Mouse (Mus musculus) regulatory T cell (primary cell): ENCODE results near the gene Hoxd8.

Experiments used
- in situ Hi-C: fragments of 300-600 bp; cut with MboI, MseI; formaldehyde crosslinking; loops from one replicate; pipeline ENCODE4 v1.15.1; 2025; ENCODE audit warnings: high pct_unique_total_duplicates

Hoxd8 gene

DNA sequence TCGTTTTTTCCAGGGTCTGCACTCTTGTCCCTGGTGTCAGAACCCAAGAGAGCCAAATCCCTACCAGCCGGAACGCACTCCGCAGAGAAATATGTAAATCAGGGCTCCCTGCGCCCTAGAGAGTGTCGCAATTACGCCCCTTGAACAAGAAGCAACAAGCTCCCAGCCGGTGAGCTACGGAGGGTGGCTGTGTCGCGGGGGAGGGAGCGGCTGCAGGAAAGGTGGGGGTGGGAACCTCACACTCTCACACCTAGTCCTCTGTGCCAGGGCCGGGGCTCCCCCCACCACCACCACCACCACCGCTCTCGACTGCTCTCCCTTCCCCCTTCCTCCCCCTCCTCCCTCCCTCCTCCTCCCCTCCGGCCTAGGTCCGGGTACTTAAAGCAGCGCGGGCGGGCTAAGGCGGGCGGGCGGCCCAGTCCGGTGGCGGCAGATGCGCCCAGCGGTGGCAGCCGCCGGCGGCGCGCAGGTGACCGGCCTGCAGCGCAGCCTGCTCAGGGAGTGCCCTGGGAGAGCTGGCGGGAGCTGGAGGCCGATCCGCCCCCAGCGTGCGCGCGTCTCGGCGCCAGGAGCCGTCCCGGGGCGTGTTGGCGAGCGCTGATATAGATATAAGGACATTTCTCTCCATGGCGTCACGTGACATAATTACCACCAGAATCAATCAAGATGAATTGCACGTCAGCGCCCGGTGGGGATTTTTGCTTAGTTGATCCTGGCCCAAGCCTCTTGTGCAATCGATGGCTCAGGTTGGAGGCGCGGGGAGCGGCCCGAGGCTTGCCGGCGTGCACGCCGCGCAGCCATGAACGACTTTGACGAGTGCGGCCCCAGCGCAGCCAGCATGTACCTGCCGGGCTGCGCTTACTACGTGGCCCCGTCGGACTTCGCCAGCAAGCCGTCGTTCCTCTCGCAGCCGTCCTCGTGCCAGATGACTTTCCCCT is 22.6 kb upstream of the Hoxd8 start:
- in situ Hi-C loops: loop anchor here (25.0 kb wide), 1 partner anchor 905 kb away; no protein-coding TSS in a partner anchor

DNA sequence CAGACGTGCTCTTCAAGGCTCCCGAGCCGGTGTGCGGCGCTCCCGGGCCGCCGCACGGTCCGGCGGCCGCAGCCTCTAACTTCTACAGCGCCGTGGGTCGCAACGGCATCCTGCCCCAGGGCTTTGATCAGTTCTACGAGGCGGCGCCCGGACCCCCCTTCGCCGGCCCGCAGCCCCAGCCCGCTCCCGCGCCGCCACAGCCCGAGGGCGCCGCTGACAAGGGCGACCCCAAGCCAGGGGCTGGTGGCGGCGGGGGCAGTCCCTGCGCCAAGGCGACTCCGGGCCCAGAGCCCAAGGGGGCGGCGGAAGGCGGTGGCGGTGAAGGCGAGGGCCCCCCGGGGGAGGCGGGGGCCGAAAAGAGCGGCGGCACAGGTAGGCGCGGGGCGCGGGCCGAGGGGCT is 21.6 kb upstream of the Hoxd8 start:
- in situ Hi-C loops: loop anchor here (25.0 kb wide), 1 partner anchor 905 kb away; no protein-coding TSS in a partner anchor

DNA sequence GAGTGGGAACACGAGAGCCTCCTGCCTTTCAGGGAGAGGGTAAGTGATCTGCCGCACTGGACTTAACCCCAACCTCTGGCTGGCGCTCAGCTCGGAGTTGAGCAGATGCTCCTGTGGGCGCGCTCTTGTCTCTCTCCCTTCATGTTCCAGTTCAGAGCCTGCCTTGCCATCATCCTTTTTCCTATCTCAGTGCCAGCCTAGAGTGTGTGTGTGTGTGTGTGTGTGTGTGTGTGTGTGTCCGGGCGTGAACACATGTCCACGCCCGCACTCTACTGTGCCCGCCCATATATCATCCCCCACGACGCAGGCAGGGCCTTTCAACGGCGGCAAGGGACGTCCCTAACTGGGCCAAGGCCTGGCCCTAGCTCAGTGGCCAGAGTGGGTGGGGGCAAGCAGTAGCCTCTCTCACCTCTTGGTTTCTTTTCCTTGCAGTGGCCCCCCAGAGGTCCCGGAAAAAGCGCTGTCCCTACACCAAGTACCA is 20.9 kb upstream of the Hoxd8 start:
- in situ Hi-C loops: loop anchor here (25.0 kb wide), 1 partner anchor 904 kb away; no protein-coding TSS in a partner anchor

DNA sequence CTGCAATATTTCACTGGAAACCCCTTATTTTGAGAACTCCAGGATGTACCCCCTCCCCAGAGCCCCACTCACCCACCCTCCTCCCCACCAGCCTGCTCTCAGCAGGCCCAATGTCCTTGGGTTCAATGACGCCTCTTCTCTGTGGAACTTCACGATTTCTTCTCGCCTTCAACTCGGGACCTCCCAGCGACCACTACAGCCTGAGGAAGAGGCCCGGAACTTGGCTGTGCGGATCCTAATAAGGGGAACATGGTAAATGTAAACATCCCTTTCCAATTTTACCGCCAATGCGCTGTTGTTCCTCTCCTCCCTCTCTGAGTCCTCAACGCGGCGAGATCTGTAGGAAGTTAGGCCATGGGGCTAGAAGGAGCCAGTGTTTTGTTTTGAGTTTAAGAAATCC is 20.3 kb upstream of the Hoxd8 start:
- in situ Hi-C loops: loop anchor here (25.0 kb wide), 1 partner anchor 903 kb away; no protein-coding TSS in a partner anchor

DNA sequence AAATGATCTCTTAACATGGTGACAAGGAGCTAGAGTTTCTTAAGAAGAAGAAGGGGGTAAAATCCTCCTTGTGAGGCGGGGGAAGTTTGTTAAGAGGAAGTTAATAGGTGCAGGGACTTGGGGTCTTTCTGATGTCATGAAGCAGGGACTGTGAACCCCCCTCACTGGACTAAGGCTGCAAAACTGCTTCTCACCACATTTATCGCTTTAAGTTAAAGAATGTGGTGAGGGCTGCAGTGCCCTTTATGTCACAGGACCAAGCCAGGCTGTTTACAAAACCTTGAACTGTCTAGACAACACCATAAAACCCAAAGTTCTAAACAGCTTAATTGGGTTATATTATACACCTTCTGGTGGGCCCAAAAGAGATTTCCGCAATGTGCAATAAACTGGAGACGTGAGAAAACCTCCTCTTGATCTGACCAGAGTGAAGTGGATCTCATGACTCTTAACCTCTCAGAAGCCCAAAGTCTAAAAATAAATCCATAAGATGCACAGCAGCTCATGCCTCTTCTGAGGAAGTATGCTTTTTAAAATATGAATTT is 19.3 kb upstream of the Hoxd8 start:
- in situ Hi-C loops: loop anchor here (25.0 kb wide), 1 partner anchor 902 kb away; no protein-coding TSS in a partner anchor

DNA sequence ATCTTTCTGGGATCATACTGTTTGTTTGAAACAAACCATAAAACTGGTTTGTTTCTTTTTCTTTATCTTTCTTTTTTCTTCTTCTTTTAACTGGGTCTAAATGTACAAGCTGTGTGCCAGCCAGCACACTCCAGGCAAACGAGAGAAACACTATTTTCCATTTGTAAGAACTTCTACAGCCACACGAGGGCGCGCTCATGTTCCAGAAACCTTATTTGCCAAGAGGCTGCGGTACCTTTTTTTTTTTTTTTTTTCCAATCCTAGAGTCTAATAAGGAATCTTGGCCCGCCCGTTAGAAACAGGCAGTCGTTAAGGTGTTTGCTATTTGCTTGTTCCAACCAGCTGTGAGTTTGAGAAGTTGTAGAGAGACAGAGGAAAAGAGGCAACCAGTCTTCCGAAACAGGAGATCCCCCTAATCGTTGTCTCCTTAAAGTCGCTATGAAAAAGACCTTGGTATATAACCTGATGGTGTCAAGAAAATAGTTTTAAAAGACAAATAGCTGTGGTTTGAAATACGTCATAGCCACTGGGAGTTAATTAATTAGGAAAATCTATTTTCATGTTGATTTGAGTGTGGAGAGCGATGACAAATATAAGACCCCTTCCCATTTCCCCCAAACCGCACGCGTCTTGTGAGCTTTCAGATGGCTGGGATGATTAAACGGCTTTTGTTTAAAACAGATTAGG is 18.0 kb upstream of the Hoxd8 start:
- in situ Hi-C loops: loop anchor here (25.0 kb wide), 1 partner anchor 901 kb away; no protein-coding TSS in a partner anchor

DNA sequence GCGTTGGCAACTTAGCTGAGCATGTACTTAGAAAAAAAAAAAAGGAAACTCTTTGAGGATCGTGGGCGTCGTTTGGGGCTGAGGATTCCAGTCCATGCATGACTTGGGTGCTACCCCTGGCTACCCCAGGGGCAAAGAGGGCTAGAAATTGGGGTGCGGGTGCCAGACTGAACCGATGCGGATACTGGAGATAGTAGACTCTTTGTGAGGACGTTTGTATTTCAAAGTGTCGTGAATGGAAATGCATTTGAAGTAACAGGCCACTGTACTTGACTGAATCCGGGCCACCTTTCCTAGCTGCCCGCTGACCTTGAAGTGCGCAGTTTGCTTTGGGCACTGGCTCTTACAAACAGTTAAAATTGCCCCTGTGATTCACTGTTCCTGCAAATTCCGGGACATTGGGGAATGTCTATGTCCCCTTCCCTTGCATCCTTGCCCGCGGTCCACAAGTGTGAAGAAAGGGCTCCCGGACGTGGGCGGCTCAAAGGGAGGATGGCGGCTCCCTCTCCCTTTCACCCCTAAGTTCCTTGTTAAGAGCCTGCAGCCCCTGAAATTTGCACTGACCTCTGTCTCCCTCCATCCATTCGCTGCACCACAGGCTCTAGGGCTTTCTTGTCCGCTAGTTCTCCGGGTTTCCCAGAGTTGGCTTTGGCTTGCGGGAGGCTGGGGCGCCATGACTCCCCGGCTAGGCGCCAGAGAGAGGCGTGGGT is 17.3 kb upstream of the Hoxd8 start:
- in situ Hi-C loops: loop anchor here (25.0 kb wide), 1 partner anchor 900 kb away; no protein-coding TSS in a partner anchor

DNA sequence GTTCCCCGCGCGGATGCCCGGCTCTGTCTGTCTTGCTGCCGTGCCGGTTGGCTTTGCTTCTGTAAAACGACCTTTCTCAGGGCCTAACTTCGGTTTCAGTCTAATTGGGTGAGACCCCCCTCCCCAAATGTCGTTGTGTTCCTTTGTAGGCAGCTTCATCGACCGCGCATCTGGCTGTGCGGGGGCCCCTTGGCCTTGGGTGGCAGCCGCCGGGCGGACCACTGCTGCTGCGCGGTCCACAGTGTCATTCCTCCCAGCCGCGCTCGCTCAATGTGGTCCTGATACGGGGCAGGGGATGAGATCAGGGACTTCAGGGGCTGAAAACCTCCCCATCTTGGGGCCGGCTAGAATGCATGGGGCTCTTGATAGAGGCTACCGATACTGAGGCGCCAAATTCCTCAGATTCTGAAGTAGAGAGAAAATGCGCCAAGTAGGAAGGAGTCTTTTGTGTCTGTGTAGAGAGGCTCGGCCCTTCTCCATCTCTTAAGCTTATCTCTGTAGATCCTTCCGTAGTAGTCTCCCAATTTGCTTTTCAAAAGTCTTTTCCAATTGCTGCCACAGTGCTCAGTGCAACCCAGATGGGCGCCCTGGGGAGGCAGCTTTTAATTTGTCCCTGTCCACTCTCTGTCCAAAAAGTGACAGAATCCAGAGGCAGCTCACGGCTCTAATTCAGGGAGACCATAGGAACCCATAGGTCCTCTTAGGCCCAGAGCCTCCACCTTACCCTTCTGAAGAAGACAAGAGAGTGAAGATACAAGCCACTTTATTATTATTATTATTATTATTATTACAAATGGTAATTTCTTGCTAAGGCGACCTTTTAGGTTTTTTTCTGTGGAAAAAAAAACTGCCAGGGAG is 16.5 kb upstream of the Hoxd8 start:
- in situ Hi-C loops: loop anchor here (25.0 kb wide), 1 partner anchor 899 kb away; no protein-coding TSS in a partner anchor

DNA sequence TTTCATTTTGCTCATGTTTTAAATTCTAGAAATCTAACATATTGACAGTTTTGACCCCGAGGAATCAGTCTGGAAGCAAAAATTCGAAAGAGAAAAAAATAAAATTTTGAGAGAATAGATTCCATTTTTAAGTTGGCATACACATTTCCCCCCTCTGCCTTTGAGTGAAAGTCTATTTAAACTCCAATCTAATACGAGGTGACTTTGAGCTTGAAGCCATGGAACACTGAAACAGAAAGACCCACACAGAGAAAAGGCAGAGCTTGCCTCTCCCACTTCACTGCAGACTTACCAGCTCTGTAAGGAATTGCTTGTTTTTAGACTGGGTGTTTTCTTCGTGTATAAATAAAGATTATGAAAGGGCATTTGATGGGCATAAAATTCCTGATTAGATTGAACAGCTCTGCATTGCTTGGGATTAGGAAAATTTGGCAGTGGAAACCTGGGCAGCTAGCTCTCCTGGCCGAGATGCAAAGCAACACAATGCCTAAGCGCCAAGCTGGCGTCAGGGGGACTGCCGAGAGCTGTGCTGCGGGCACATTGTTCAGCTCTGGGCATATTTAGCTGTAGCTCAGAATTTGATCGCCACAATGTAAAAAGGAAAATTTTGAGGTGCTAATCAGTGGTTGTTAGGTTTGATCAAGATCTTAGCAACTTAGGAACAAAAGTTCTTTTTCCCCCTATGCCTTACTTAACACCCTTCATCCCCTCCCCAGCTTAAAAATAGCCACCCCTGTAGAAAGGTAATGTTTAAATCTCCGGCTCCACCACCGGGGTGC is 15.4 kb upstream of the Hoxd8 start:
- in situ Hi-C loops: loop anchor here (25.0 kb wide), 1 partner anchor 898 kb away; no protein-coding TSS in a partner anchor

DNA sequence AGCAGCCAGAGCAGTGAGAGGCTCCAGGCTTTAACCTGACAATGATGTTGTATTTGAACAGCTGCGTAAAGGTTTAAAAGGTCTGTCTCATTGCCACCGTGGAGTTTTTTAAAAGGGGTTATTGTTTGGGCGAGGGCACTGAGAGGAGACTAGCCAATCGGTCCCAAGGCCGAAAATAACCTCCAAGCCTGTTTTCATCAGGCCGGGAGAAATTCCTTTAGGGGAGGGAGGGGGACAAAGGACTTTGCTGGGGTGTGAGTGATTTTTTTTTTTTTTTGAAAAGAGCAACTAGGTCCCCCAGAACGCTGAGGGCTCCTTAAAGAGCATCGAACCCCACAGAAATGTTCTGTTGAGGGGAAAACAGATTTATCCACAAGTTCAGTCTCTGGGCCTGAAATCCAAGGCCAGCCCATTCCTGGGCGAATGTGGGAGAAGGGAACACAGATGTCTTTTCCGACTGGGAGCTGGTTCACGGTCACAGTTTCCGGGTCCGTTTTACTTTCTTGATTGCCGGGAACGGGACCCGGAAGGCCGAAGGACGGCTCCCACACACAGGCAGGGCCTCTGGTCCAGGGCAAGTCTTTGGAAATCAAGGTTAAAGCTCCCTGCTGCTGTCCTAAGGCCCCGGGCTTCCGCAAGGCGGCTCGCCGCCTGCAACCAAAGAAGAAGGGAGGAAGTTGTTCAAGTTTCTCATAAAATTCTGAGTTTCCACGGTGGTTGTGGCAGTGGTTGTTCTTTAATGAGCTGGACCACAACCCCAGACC is 14.7 kb upstream of the Hoxd8 start:
- in situ Hi-C loops: loop anchor here (25.0 kb wide), 1 partner anchor 898 kb away; no protein-coding TSS in a partner anchor

DNA sequence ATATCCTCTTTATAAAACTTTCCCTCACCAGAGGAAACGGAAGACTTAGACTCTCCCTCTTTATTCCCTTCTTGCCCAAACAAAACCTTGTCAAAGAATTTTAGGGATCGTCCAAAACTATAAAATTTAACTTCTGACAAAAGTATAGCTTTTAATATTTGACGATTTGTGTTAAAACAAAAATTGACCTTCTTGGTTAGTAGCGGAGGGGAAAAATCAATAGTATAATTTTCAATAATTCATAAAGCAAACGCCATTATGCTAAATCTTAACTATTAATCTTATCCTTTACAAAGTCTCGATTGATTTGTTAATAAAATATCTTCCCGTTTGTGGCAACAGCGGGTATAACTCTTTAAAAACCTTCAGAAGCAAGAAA is 14.1 kb upstream of the Hoxd8 start:
- in situ Hi-C loops: loop anchor here (25.0 kb wide), 1 partner anchor 897 kb away; no protein-coding TSS in a partner anchor

DNA sequence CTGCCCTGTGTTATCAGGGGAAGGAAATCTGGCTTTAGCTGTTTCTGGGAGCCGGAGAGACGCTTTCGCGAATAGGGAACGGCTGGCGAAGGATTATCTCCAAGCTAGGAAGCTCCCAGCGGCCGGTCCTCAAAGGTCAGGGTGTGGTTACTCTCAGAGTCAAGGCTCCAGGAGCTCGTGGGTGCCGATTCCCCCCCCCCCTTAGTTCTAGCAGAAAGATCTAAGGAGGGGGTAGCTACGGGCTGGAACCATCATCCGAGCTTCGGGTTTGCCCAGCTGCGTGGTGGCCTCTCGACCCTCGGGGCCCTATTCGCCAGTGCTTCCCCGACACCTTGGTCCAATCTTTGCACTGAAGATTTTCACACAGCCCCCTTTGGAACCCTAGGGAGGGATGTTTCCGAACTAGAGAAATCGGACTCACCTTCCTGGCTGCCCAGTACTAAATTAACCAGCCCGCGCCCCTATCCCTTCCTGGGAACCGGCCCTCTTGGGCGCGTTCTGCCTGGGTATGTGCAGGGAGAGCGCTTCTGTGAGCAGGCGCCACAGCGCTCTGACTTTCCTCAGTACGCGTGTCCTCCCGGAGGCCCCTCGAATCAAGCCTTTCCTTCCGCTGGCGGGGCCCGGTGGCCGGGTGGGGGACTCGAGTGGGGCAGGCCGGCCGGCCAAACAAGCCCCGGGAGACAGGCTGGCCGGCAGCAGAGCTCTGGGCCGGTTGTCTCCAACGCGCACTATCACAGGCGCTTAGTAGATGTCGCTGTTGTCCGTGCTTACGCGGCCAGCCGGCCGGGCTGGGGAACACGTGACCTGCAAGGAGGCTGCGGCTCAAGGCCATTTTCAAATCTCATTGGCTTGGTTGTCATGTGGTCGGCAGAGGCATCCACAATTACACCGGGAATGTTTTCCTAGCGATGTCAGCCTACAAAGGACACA is 13.1 kb upstream of the Hoxd8 start, which contains the start of gene Hoxd10:
Gene Hoxd10, plus strand, starts transcription at position 903 of the 930 bp plus-strand sequence.
- in situ Hi-C loops: loop anchor here (25.0 kb wide), 1 partner anchor 896 kb away; no protein-coding TSS in a partner anchor

DNA sequence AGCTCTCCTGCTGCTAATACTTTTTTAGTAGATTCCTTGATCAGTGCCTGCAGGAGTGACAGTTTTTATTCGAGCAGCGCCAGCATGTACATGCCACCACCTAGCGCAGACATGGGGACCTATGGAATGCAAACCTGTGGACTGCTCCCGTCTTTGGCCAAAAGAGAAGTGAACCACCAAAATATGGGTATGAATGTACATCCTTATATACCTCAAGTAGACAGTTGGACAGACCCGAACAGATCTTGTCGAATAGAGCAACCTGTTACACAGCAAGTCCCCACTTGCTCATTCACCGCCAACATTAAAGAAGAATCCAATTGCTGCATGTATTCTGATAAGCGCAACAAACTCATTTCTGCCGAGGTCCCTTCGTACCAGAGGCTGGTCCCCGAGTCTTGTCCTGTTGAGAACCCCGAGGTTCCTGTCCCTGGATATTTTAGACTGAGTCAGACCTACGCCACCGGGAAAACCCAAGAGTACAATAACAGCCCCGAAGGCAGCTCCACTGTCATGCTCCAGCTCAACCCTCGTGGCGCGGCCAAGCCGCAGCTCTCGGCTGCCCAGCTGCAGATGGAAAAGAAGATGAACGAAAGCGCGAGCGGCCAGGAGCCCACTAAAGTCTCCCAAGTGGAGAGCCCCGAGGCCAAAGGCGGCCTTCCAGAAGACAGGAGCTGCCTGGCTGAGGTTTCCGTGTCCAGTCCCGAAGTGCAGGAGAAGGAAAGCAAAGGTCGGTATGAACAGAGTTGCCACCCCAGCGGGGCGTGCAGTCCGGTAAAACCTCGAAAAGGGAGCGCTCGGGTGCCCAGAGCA is 12.2 kb upstream of the Hoxd8 start:
- in situ Hi-C loops: loop anchor here (25.0 kb wide), 1 partner anchor 895 kb away; no protein-coding TSS in a partner anchor

DNA sequence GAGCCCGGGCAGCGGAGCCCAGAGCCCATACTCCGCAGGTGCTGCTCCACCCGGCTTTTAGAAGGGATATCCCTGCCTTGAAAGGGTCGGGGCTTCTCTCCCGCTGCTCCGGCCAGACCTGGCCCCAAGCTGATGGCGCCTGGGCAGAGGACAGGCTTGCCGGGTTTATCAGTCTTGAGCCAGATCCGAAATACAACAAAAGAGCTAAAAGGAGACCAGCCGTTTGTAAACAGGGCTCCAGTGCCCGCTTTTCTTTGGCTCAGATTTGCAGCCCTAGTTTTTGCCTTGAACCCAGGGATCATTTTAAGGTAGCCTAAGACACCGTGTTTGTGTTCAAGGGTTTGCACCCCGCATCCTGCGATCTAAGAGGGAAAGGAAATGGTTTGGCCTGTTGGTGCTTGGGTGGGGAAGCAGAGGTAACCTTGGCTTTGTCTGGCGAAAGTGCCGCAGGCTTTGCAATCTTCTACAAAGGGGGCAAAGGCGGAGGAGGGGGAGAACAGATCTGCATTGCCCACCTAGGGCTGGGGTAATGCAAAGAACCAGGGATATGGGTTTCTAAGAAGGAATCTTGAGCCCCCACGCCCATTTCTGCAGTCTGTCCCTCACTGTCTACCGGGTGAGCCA is 11.5 kb upstream of the Hoxd8 start:
- in situ Hi-C loops: loop anchor here (25.0 kb wide), 1 partner anchor 894 kb away; no protein-coding TSS in a partner anchor

DNA sequence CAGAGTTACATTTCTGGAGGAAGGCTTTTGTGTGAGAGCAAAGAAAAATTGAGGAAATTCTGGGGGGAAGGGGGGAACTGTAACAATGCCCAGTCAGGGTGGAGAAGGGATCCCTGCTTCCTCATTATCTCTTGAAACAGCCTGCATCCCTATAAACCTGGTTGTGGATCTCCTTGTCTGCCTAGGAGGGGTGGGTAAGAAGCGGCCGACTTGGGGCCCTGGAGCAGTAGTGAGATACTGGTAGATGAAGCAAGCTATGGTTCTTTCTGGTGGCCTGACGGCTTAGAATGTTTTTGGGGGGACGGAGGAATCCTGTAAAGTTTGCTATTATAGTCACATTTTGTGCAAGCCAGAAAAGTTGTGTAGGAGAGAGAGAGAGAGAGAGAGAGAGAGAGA is 11.0 kb upstream of the Hoxd8 start:
- in situ Hi-C loops: loop anchor here (25.0 kb wide), 1 partner anchor 894 kb away; no protein-coding TSS in a partner anchor

DNA sequence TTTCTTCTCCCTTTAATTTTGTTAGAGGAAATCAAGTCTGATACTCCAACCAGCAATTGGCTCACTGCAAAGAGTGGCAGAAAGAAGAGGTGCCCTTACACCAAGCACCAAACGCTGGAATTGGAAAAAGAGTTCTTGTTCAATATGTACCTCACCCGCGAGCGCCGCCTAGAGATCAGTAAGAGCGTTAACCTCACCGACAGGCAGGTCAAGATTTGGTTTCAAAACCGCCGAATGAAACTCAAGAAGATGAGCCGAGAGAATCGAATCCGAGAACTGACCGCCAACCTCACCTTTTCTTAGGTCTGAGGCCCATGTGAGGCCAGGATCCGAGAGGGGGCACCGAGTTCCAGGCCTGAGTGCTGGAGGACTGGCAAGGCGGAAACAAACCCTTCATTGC is 10.3 kb upstream of the Hoxd8 start:
- in situ Hi-C loops: loop anchor here (25.0 kb wide), 1 partner anchor 893 kb away; no protein-coding TSS in a partner anchor
